Mouse (Mus musculus) forebrain, embryonic 16.5 days (tissue): ENCODE results near the gene Sorl1. TPM values are rescaled to one million over a fixed set of nuclear protein-coding genes. Genes with fewer than 3 reads are reported as not detected.
"Not testable (repeated sequence)": the region's sequence is repeated elsewhere in the genome, so short reads cannot be mapped to it uniquely, and the experiment has no call there.

Experiments used
- ATAC-seq: fragments of 200-750 bp; cut with Nextera tagmentation; 2 replicates; pipeline ENCODE4 v1.8.0; 2017; ENCODE audit warnings: mild to moderate bottlenecking, moderate library complexity
- H3K27ac ChIP-seq: fragments of 300-500 bp; sonication (generic); 2 replicates; pipeline ENCODE4 v1.5.1; 2014; ENCODE audit warnings: low read length, control low read depth
- H3K27me3 ChIP-seq: fragments of 300-500 bp; sonication (generic); replicated peaks from 2 replicates; pipeline ENCODE4 v1.6.1; 2014; ENCODE audit warnings: low read length; ENCODE audit not compliant: control insufficient read depth, insufficient read depth
- H3K36me3 ChIP-seq: fragments of 300-500 bp; sonication (generic); 2 replicates; pipeline ENCODE4 v1.6.1; 2014; ENCODE audit not compliant: control insufficient read depth, insufficient read depth
- H3K4me1 ChIP-seq: fragments of 300-500 bp; sonication (generic); replicated peaks from 2 replicates; pipeline ENCODE4 v1.6.1; 2014; ENCODE audit warnings: low read length; ENCODE audit not compliant: control insufficient read depth, insufficient read depth
- H3K4me2 ChIP-seq: fragments of 300-500 bp; sonication (generic); 2 replicates; pipeline ENCODE4 v1.6.1; 2014; ENCODE audit warnings: mild to moderate bottlenecking, low read length, control low read depth
- H3K4me3 ChIP-seq: fragments of 300-500 bp; sonication (generic); replicated peaks from 2 replicates; pipeline ENCODE4 v1.5.1; 2014; ENCODE audit warnings: mild to moderate bottlenecking, low read length, control low read depth
- H3K9ac ChIP-seq: fragments of 300-500 bp; sonication (generic); replicated peaks from 2 replicates; pipeline ENCODE4 v1.6.1; 2014; ENCODE audit warnings: low read depth, low read length, control low read depth
- H3K9me3 ChIP-seq: fragments of 300-500 bp; sonication (generic); 2 replicates; pipeline ENCODE4 v1.6.1; 2016; ENCODE audit warnings: low read length; ENCODE audit not compliant: control insufficient read depth
- WGBS: fragments of 180-500 bp; shearing (Covaris S2); extraction: QIAGEN DNeasy Blood & Tissue Kit; methylation state at CpG from one replicate; pipeline ENCODE4 v1.1.7; 2014; 5-methylcytosine and 5-hydroxymethylcytosine counted together
- polyA plus RNA-seq: library from polyadenylated mRNA; unstranded; fragments of >200 nt; fragmentation: Nextera tagmentation; extraction: Ambion mirVana; gene quantifications from 2 replicates; pipeline ENCODE4 v1.2.1, GENCODE M21; 2015

Sorl1 gene
- polyA plus RNA-seq, 1 experiment from 2014 or later = 14.6 TPM

GRCm38 (mm10) chr9:42070856-42071255 lies 53.2 kb downstream of the Sorl1 start:
- Histone ChIP-seq H3K4me3 (no peak overlapping the region), H3K27me3 (no peaks in the 10 kb centered on the region), H3K27ac (no peak overlapping the region), H3K36me3 (no peaks in the 10 kb centered on the region; the same call in 1 of the 2 replicates), H3K9ac (no peak overlapping the region), H3K9me3 (no peaks in the 10 kb centered on the region), H3K4me1 (peaks cover 11% of the 10 kb centered on the region), H3K4me2 (no peak overlapping the region)
- ATAC-seq = no peak
- WGBS = 95% methylated on average over 6 of the region's 6 CpGs

GRCm38 (mm10) chr9:42069471-42069870 lies 54.6 kb downstream of the Sorl1 start:
- Histone ChIP-seq H3K27me3 (no peaks in the 10 kb centered on the region), H3K4me1 (peaks cover 11% of the 10 kb centered on the region), H3K4me3 (no peak overlapping the region), H3K9me3 (no peaks in the 10 kb centered on the region), H3K27ac (no peak overlapping the region), H3K9ac (no peak overlapping the region), H3K4me2 (no peak overlapping the region), H3K36me3 (no peaks in the 10 kb centered on the region; the same call in 1 of the 2 replicates)
- WGBS = 91% methylated on average over 5 of the region's 5 CpGs
- no peak for ATAC-seq

GRCm38 (mm10) chr9:42067950-42068349 lies 56.1 kb downstream of the Sorl1 start:
- Histone ChIP-seq H3K27ac (no peak overlapping the region), H3K4me2 (no peak overlapping the region)
- WGBS = 74% methylated on average over 9 of the region's 9 CpGs

GRCm38 (mm10) chr9:42065756-42066155 lies 58.3 kb downstream of the Sorl1 start:
- Histone ChIP-seq H3K4me1 (peaks cover 3% of the 10 kb centered on the region; the same call in 1 of the 2 replicates), H3K27ac (no peak overlapping the region), H3K9ac (no peak overlapping the region), H3K9me3 (no peaks in the 10 kb centered on the region), H3K4me2 (no peak overlapping the region), H3K36me3 (no peaks in the 10 kb centered on the region; the same call in 1 of the 2 replicates), H3K4me3 (no peak overlapping the region), H3K27me3 (no peaks in the 10 kb centered on the region)
- WGBS = 83% methylated on average over 1 of the region's 1 CpGs
- ATAC-seq = no peak

More at GRCm38 (mm10) chr9:42067950-42068349, 56.1 kb downstream of the Sorl1 start:
- no peaks in the 10 kb centered on the region for H3K9me3 ChIP-seq
- H3K36me3 ChIP-seq = no peaks in the 10 kb centered on the region; the same call in 1 of the 2 replicates
- H3K9ac ChIP-seq = no peak overlapping the region
- H3K27me3 ChIP-seq = no peaks in the 10 kb centered on the region
- H3K4me3 ChIP-seq = no peak overlapping the region
- peaks cover 11% of the 10 kb centered on the region for H3K4me1 ChIP-seq
- ATAC-seq = no peak

GRCm38 (mm10) chr9:42063391-42063790 lies 60.7 kb downstream of the Sorl1 start:
- Histone ChIP-seq H3K9ac (no peak overlapping the region), H3K4me3 (no peak overlapping the region), H3K4me2 (no peak overlapping the region), H3K27me3 (no peaks in the 10 kb centered on the region), H3K36me3 (no peaks in the 10 kb centered on the region; the same call in 1 of the 2 replicates), H3K9me3 (no peaks in the 10 kb centered on the region), H3K4me1 (peaks cover 3% of the 10 kb centered on the region; the same call in 1 of the 2 replicates), H3K27ac (no peak overlapping the region)
- ATAC-seq = no peak
- 78% methylated on average over 4 of the region's 4 CpGs for WGBS

GRCm38 (mm10) chr9:42062269-42062668 lies 61.8 kb downstream of the Sorl1 start:
- ATAC-seq = no peak
- H3K4me1 ChIP-seq = no peaks in the 10 kb centered on the region
- 84% methylated on average over 8 of the region's 8 CpGs for WGBS
- no peak overlapping the region for H3K27ac ChIP-seq
- H3K36me3 ChIP-seq = no peaks in the 10 kb centered on the region; the same call in 1 of the 2 replicates
- no peak overlapping the region for H3K9ac ChIP-seq
- no peaks in the 10 kb centered on the region for H3K27me3 ChIP-seq
- H3K9me3 ChIP-seq = no peaks in the 10 kb centered on the region
- H3K4me3 ChIP-seq = no peak overlapping the region
- no peak overlapping the region for H3K4me2 ChIP-seq

GRCm38 (mm10) chr9:42059006-42059405 lies 65.1 kb downstream of the Sorl1 start:
- ATAC-seq, H3K27ac ChIP-seq, H3K4me3 ChIP-seq, H3K4me2 ChIP-seq, H3K36me3 ChIP-seq, H3K9ac ChIP-seq, H3K27me3 ChIP-seq, H3K9me3 ChIP-seq: not testable (repeated sequence)
- WGBS = 93% methylated on average over 2 of the region's 2 CpGs
- H3K4me1 ChIP-seq = peaks cover 16% of the 10 kb centered on the region

GRCm38 (mm10) chr9:42056591-42056990 lies 67.5 kb downstream of the Sorl1 start:
- Histone ChIP-seq H3K4me1 (peaks cover 30% of the 10 kb centered on the region), H3K36me3 (0 out of 2 replicates have a peak, but pooled peaks cover 3% of the 10 kb centered on the region), H3K9me3 (no peaks in the 10 kb centered on the region), H3K4me3 (no peak overlapping the region), H3K9ac (no peak overlapping the region), H3K27me3 (no peaks in the 10 kb centered on the region), H3K27ac (no peak overlapping the region), H3K4me2 (no peak overlapping the region)
- 86% methylated on average over 5 of the region's 5 CpGs for WGBS
- ATAC-seq = no peak

GRCm38 (mm10) chr9:42055378-42055777 lies 68.7 kb downstream of the Sorl1 start:
- Histone ChIP-seq H3K36me3 (0 out of 2 replicates have a peak, but pooled peaks cover 3% of the 10 kb centered on the region), H3K9ac (no peak overlapping the region), H3K27ac (peak overlapping the region; percentile 85), H3K9me3 (no peaks in the 10 kb centered on the region; the same call in 1 of the 2 replicates), H3K4me3 (no peak overlapping the region), H3K4me1 (peaks cover 30% of the 10 kb centered on the region), H3K27me3 (no peaks in the 10 kb centered on the region), H3K4me2 (peak overlapping the region; percentile 8)
- whole genome bisulfite sequencing = 61% methylated on average over 4 of the region's 4 CpGs
- peak; percentile 52 for ATAC-seq
